Mouse (Mus musculus) embryonic facial prominence, embryonic 10.5 days (tissue): ENCODE results near the gene Gm49340. TPM values are rescaled to one million over a fixed set of nuclear protein-coding genes. Genes with fewer than 3 reads are reported as not detected.

Experiments
- DNase-seq: peaks from one replicate; pipeline ENCODE4 v3.0.0-alpha.2; 2017; ENCODE audit warnings: low spot score
- H3K27ac ChIP-seq: fragments of 300-500 bp; sonication (generic); replicated peaks from 2 replicates; pipeline ENCODE4 v1.5.1; 2016; ENCODE audit warnings: mild to moderate bottlenecking
- H3K27me3 ChIP-seq: fragments of 300-500 bp; sonication (generic); replicated peaks from 2 replicates; pipeline ENCODE4 v1.6.1; 2016; ENCODE audit warnings: low read depth, mild to moderate bottlenecking; ENCODE audit not compliant: poor library complexity, severe bottlenecking
- H3K36me3 ChIP-seq: fragments of 300-500 bp; sonication (generic); replicated peaks from 2 replicates; pipeline ENCODE4 v1.6.1; 2016; ENCODE audit warnings: mild to moderate bottlenecking, moderate library complexity
- H3K4me1 ChIP-seq: fragments of 300-500 bp; sonication (generic); 2 replicates; pipeline ENCODE4 v1.6.1; 2016
- H3K4me3 ChIP-seq: fragments of 300-500 bp; sonication (generic); 2 replicates; pipeline ENCODE4 v1.5.1; 2016; ENCODE audit warnings: mild to moderate bottlenecking, moderate library complexity
- H3K9me3 ChIP-seq: fragments of 300-500 bp; sonication (generic); 2 replicates; pipeline ENCODE4 v1.6.1; 2016; ENCODE audit warnings: mild to moderate bottlenecking
- WGBS: fragments of 180-500 bp; shearing (Covaris S2); methylation state at CpG from one replicate; pipeline ENCODE4 v1.1.7; 2016; 5-methylcytosine and 5-hydroxymethylcytosine counted together
- polyA plus RNA-seq: library from polyadenylated mRNA; unstranded; fragments of >200 nt; fragmentation: Nextera tagmentation; extraction: Ambion mirVana; gene quantifications from 2 replicates; pipeline ENCODE4 v1.2.1, GENCODE M21; 2016

The Gm49340 gene
- polyA plus RNA-seq, 1 experiment from 2014 or later = not detected

DNA sequence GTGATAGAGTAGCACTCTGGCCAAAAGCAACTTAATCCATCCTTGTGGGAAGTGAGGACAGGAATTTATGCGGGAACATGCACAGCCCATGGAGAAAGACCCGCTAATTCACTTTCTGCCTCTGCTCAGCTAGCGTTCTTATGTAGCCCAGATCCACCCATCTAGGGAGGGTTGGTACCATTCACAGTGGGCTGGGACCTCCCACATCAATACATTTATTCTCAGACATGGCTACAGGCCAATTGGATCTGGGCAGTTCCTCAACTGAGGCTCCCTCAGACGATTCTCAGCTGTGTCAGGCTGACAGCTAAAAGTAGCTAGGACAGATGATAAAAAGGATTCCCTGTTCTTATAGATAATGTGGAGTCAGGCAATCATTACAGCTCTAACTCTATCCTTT is 2.2 kb upstream of the Gm49340 start:
- Histone ChIP-seq H3K4me3 (no peak overlapping the region), H3K9me3 (peaks cover 4% of the 10 kb centered on the region; the same call in 1 of the 2 replicates), H3K27ac (no peak overlapping the region), H3K4me1 (no peaks in the 10 kb centered on the region), H3K27me3 (no peaks in the 10 kb centered on the region), H3K36me3 (no peaks in the 10 kb centered on the region)
- WGBS = 86% methylated on average over 4 of the region's 4 CpGs
- DNase-seq = no peak

GRCm38 (mm10) chr11:73333357-73333756 is 3.8 kb downstream of the Gm49340 start:
- Histone ChIP-seq H3K27me3 (no peaks in the 10 kb centered on the region), H3K27ac (no peak overlapping the region), H3K36me3 (no peaks in the 10 kb centered on the region), H3K4me3 (no peak overlapping the region), H3K9me3 (peaks cover 4% of the 10 kb centered on the region; the same call in 1 of the 2 replicates), H3K4me1 (no peaks in the 10 kb centered on the region)
- 76% methylated on average over 2 of the region's 2 CpGs for WGBS
- DNase-seq = no peak

- DNase-seq = no peak
- no peak overlapping the region for H3K27ac ChIP-seq
- 83% methylated on average over 4 of the region's 4 CpGs for WGBS
- H3K4me3 ChIP-seq = no peak overlapping the region
- H3K36me3 ChIP-seq = no peaks in the 10 kb centered on the region
- H3K27me3 ChIP-seq = no peaks in the 10 kb centered on the region
- no peaks in the 10 kb centered on the region for H3K9me3 ChIP-seq
- H3K4me1 ChIP-seq = no peaks in the 10 kb centered on the region
Measured at GRCm38 (mm10) chr11:73336919-73337318, 7.4 kb downstream of the Gm49340 start.

DNA sequence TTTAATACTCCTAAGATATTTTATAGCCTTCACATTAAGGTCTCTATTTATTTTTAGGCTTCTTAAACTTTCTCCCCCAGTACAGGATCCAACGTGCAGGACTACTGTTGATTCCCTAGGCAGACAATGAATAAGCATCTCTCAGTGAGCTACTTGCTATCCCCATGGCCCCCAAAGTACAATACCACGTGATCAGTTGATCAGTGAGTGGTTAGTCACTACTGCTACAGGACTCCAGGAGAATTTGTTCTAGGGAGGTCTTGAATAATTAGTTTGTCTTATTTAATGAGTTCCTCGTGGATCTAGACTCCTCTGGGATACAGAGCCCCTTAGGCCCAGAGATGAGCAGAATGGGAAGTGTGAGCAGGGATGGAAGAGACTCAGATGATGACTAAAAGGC is 20.9 kb downstream of the Gm49340 start, which contains the start of gene Olfr20:
Gene Olfr20 (plus strand): TSS at position 301 of the 400 bp plus-strand sequence.
- 46% methylated on average over 3 of the region's 3 CpGs for WGBS

DNA sequence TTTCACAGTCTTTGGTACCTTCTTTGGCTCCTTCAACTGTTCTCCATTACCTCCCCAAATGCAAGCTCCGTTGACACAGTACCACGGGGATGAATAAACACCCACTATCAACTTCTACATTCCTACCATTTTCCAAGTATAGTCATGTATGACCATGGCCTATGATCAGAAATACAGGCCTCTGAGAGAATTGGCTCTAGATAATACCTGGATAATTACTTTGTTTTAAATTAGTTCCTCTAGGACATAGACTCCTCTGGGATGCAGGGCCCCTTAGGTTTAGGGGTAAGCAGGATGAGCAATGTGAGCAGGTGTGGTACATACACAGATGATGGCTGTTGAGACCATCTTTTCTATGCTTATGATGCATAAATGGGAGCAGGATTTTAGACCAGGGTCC is 41.4 kb downstream of the Gm49340 start, which contains the start of gene Olfr376:
Gene Olfr376 (plus strand): TSS at position 301 of the 400 bp plus-strand sequence.
- H3K36me3 ChIP-seq = no peaks in the 10 kb centered on the region
- no peak within 1 kb of the TSS for H3K4me3 ChIP-seq
- no peaks in the 10 kb centered on the region for H3K4me1 ChIP-seq
- 89% methylated on average over 2 of the region's 2 CpGs for WGBS
- no peaks in the 10 kb centered on the region for H3K9me3 ChIP-seq
- H3K27ac ChIP-seq = no peak within 1 kb of the TSS
- no peak for DNase-seq
- no peaks in the 10 kb centered on the region for H3K27me3 ChIP-seq

More for the DNA sequence above, 20.9 kb downstream of the Gm49340 start, which contains the start of gene Olfr20:
- Histone ChIP-seq H3K27ac (no peak within 1 kb of the TSS), H3K4me3 (no peak within 1 kb of the TSS), H3K9me3 (no peaks in the 10 kb centered on the region), H3K27me3 (no peaks in the 10 kb centered on the region), H3K36me3 (no peaks in the 10 kb centered on the region), H3K4me1 (no peaks in the 10 kb centered on the region)
- no peak for DNase-seq

- no peak overlapping the region for H3K27ac ChIP-seq
- no peaks in the 10 kb centered on the region for H3K36me3 ChIP-seq
- no peak overlapping the region for H3K4me3 ChIP-seq
- no peaks in the 10 kb centered on the region for H3K4me1 ChIP-seq
- peaks cover 2% of the 10 kb centered on the region; the same call in 1 of the 2 replicates for H3K9me3 ChIP-seq
- no peaks in the 10 kb centered on the region for H3K27me3 ChIP-seq
- DNase-seq = no peak
- 72% methylated on average over 4 of the region's 4 CpGs for WGBS
Measured at GRCm38 (mm10) chr11:73395374-73395773, 65.8 kb downstream of the Gm49340 start.

DNA sequence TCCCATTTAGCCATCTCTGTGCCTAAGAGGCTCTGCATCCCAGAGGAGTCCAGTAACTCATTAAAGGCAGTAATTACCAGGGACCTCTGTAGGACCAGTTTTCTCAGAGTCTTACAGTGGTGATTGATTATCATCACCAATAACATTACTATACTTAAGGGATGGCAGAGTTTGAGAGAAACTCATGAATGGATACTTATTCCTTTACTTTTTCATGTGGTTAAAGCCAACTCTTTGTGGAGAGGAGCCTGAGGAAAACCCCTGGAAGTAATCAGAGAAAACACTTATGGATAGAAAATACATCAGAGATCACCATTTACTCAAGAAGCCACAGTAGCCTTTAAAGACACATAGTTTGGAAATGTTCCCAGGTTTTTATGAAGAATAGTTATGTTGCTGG is 70.0 kb downstream of the Gm49340 start, which contains the start of gene Olfr1:
Gene Olfr1 (minus strand): TSS at position 101 of the 400 bp plus-strand sequence.
- H3K27me3 ChIP-seq = no peaks in the 10 kb centered on the region
- no peak within 1 kb of the TSS for H3K27ac ChIP-seq
- H3K9me3 ChIP-seq = 0 out of 2 replicates have a peak, but pooled peaks cover 2% of the 10 kb centered on the region
- no peaks in the 10 kb centered on the region for H3K36me3 ChIP-seq
- no peak within 1 kb of the TSS for H3K4me3 ChIP-seq
- no peaks in the 10 kb centered on the region for H3K4me1 ChIP-seq
- DNase-seq = no peak

Other genes with a start within 250 kb of the Gm49340 start
- 0.45 and 0.52 TPM in 2 replicates for gene Itgae, start 239.2 kb upstream of the Gm49340 start, polyA plus RNA-seq
- gene Haspin, start 191.4 kb upstream of the Gm49340 start, polyA plus RNA-seq = 25.0 and 26.3 TPM in 2 replicates
- 0.10 and 0.18 TPM in 2 replicates for gene P2rx5, start 169.3 kb upstream of the Gm49340 start, polyA plus RNA-seq
- 122 and 123 TPM in 2 replicates for gene Emc6, start 152.7 kb upstream of the Gm49340 start, polyA plus RNA-seq
- gene Tax1bp3, start 152.7 kb upstream of the Gm49340 start, polyA plus RNA-seq = 189 and 206 TPM in 2 replicates
- 17.4 and 18.4 TPM in 2 replicates for gene Ctns, start 130.7 kb upstream of the Gm49340 start, polyA plus RNA-seq
- 0.49 and 0.86 TPM in 2 replicates for gene Shpk, start 130.3 kb upstream of the Gm49340 start, polyA plus RNA-seq
- gene Trpv1, start 95.4 kb upstream of the Gm49340 start, polyA plus RNA-seq = 0.10 TPM in 1 of 2 replicates, not detected in the other
- gene Trpv3, start 62.4 kb upstream of the Gm49340 start, polyA plus RNA-seq = 0.04 TPM in 1 of 2 replicates, not detected in the other
- 0.10 and 0.39 TPM in 2 replicates for gene Aspa, start 145 bp upstream of the Gm49340 start, polyA plus RNA-seq
- gene Spata22, start within 50 bp of the Gm49340 start, polyA plus RNA-seq = not detected in 2 replicates
- gene Olfr20, start 21.0 kb downstream of the Gm49340 start, polyA plus RNA-seq = not detected in 2 replicates
- gene Olfr376, start 41.5 kb downstream of the Gm49340 start, polyA plus RNA-seq = not detected in 2 replicates
- not detected in 2 replicates for gene Olfr1, start 69.9 kb downstream of the Gm49340 start, polyA plus RNA-seq
- gene Olfr378, start 98.7 kb downstream of the Gm49340 start, polyA plus RNA-seq = not detected in 2 replicates
- gene Olfr380, start 127.8 kb downstream of the Gm49340 start, polyA plus RNA-seq = not detected in 2 replicates
- gene Olfr381, start 161.9 kb downstream of the Gm49340 start, polyA plus RNA-seq = not detected in 2 replicates
- not detected in 2 replicates for gene Olfr382, start 187.5 kb downstream of the Gm49340 start, polyA plus RNA-seq